Mouse (Mus musculus) myocyte (in vitro differentiated cells): ENCODE measurements at regions not wholly inside any gene's neighbourhood (a gene's known extent, or its start where the extent isn't known, plus 50 kb on each side); places are given as distances from the start of the nearest gene placed in this dataset.

Experiments
- CEBPB ChIP-seq: IDR thresholded peaks from 2 replicates; pipeline ENCODE4 v1.6.1; 2011; ENCODE audit warnings: mild to moderate bottlenecking, moderate library complexity; ENCODE audit not compliant: poor library complexity, insufficient read depth, severe bottlenecking
- E2F4 ChIP-seq: IDR thresholded peaks from one replicate; pipeline ENCODE4 v1.6.1; 2011; ENCODE audit warnings: mild to moderate bottlenecking, control low read depth, moderate library complexity; ENCODE audit not compliant: insufficient read depth
- MAX ChIP-seq: IDR thresholded peaks from one replicate; pipeline ENCODE4 v1.6.1; 2011; ENCODE audit warnings: low read depth, mild to moderate bottlenecking, control low read depth
- MYOD1 ChIP-seq, 3 experiments: IDR thresholded peaks; one replicate each; pipeline ENCODE4 v1.6.1; 2011; ENCODE audit warnings: control low read depth in 2 of 3, low read depth in 2 of 3, mild to moderate bottlenecking in 2 of 3, moderate library complexity in 1 of 3; ENCODE audit not compliant: insufficient read length in 2 of 3, control insufficient read depth in 1 of 3
- MYOG ChIP-seq, 3 experiments: IDR thresholded peaks; one replicate each; pipeline ENCODE4 v1.6.1; 2011; ENCODE audit warnings: control low read depth in 2 of 3, low read depth in 2 of 3, mild to moderate bottlenecking in 2 of 3; ENCODE audit not compliant: insufficient read length in 2 of 3, control insufficient read depth in 1 of 3, insufficient read depth in 1 of 3
- POLR2A ChIP-seq: IDR thresholded peaks from one replicate; pipeline ENCODE4 v1.6.1; 2011; ENCODE audit warnings: low read depth, mild to moderate bottlenecking, control low read depth, moderate library complexity; ENCODE audit not compliant: insufficient read length
- POLR2AphosphoS2 ChIP-seq: IDR thresholded peaks from one replicate; pipeline ENCODE4 v1.6.1; 2011; ENCODE audit warnings: low read depth, control low read depth; ENCODE audit not compliant: insufficient read length
- TCF12 ChIP-seq: IDR thresholded peaks from one replicate; pipeline ENCODE4 v1.6.1; 2011; ENCODE audit warnings: mild to moderate bottlenecking, control low read depth; ENCODE audit not compliant: poor library complexity, insufficient read depth, severe bottlenecking
- TCF3 ChIP-seq: IDR thresholded peaks from one replicate; pipeline ENCODE4 v1.6.1; 2011; ENCODE audit warnings: low read depth, control low read depth; ENCODE audit not compliant: insufficient read length
- USF1 ChIP-seq: IDR thresholded peaks from one replicate; pipeline ENCODE4 v1.6.1; 2011; ENCODE audit warnings: low read depth, mild to moderate bottlenecking, control low read depth, moderate library complexity

- peak; percentile 18 for TF ChIP-seq POLR2A
- peak; percentile 77 for TF ChIP-seq CEBPB
- no peak for TF ChIP-seq USF1
- TF ChIP-seq POLR2AphosphoS2 = no peak
- peak; percentile 43 for TF ChIP-seq TCF3
- TF ChIP-seq MYOG (IDR thresholded peaks at IDR 0.05; ENCODE audit: control insufficient read depth in 1 of 3, insufficient read depth in 1 of 3, insufficient read length in 2 of 3, low read depth in 2 of 3) = peak in 2 of 3 experiments; percentile 45 to 83
- no peak for TF ChIP-seq E2F4
- no peak for TF ChIP-seq MAX
- peak; percentile 67 for TF ChIP-seq TCF12
- TF ChIP-seq MYOD1 (IDR thresholded peaks at IDR 0.05; ENCODE audit: control insufficient read depth in 1 of 3, insufficient read length in 2 of 3, low read depth in 2 of 3) = peak in 2 of 3 experiments; percentile 56 to 85
Measured at GRCm38 (mm10) chr3:41195113-41195975, 112.5 kb upstream of the Pgrmc2 start.
